ENCODE assay signal across 16 mouse cellular contexts in the genomic region with DNA sequence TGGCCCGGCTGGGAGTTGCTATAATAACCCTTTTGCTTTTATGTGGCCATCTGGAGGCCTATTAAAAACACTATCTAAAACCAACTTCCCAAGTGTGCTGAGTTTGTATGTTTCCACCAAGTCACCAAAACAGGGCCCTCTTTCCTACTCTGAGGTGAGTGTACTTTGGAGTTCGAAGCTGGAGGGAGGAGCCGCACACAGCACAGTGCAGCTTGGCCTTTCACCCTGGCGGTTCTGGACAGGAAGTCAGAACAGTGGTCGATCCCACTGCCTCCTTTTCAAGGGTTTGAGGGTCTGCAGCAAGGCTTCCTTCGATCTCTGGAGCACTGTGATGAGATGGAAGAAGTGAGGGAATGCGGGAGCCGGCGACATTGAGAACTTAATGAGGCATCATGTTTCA.
"Had no signal": no experiment of that assay in that cellular context is flagged by ENCODE, and none has a peak within 500 bp of the region (broad histone marks: within the 10 kb centered on the region; RNA-seq: fewer than 3 reads in every experiment).

No protein-coding gene starts in this region.

- H3K4me2 ChIP-seq: hindbrain, embryonic 15.5 days; intestine, embryonic 15.5 days; limb, embryonic 15.5 days; liver, embryonic 13.5 days; midbrain, embryonic 11.5 days; neural tube, embryonic 12.5 days; stomach, embryonic 15.5 days had no signal

- H3K4me1 ChIP-seq: hindbrain, embryonic 15.5 days; intestine, embryonic 15.5 days; liver, embryonic 13.5 days; neural tube, embryonic 12.5 days; stomach, embryonic 15.5 days had no signal

- H3K9ac ChIP-seq: hindbrain, embryonic 15.5 days; intestine, embryonic 15.5 days; limb, embryonic 15.5 days; liver, embryonic 13.5 days; neural tube, embryonic 12.5 days; stomach, embryonic 15.5 days had no signal

- H3K27me3 ChIP-seq: hindbrain, embryonic 15.5 days; intestine, embryonic 15.5 days; limb, embryonic 15.5 days; liver, embryonic 13.5 days; neural tube, embryonic 12.5 days; stomach, embryonic 15.5 days had no signal

- H3K4me3 ChIP-seq: hindbrain, embryonic 15.5 days; intestine, embryonic 15.5 days; limb, embryonic 15.5 days; liver, embryonic 13.5 days; neural tube, embryonic 12.5 days; stomach, embryonic 15.5 days had no signal

- H3K27ac ChIP-seq: hindbrain, embryonic 15.5 days; intestine, embryonic 15.5 days; kidney, postnatal 0 days; limb, embryonic 15.5 days; liver, embryonic 13.5 days; neural tube, embryonic 12.5 days; stomach, embryonic 15.5 days had no signal

- ATAC-seq: intestine, embryonic 15.5 days had no signal

- H3K36me3 ChIP-seq: hindbrain, embryonic 15.5 days; intestine, embryonic 15.5 days; limb, embryonic 15.5 days; liver, embryonic 13.5 days; neural tube, embryonic 12.5 days; stomach, embryonic 15.5 days had no signal

- H3K9me3 ChIP-seq: hindbrain, embryonic 15.5 days; intestine, embryonic 15.5 days; limb, embryonic 15.5 days; liver, embryonic 13.5 days; neural tube, embryonic 12.5 days; stomach, embryonic 15.5 days had no signal

- DNase-seq: left cerebral cortex, postnatal 4 days; liver, embryonic 13.5 days; lung, adult 2 months; lung, postnatal 14 days; lung, postnatal 4 days; midbrain, embryonic 14.5 days; right cerebral cortex, postnatal 25 days; spleen, adult 18-20 months; thymus, postnatal 25 days had no signal
